Mouse (Mus musculus) left cerebral cortex, adult 9 months (tissue): ENCODE measurements around the gene Atp5d.

Source experiments
- DNase-seq, 2 experiments: peaks; one replicate each; pipeline ENCODE4 v3.0.0; 2022; ENCODE audit warnings: low spot score in 2 of 2

The Atp5d gene

GRCm38 (mm10) chr10:80141243-80141642 lies 2.8 kb downstream of the Atp5d start:
- peak; percentile 96 to 97 for DNase-seq

- DNase-seq, result peak; percentile 91 to 96
Measured at GRCm38 (mm10) chr10:80141786-80142529, 3.5 kb downstream of the Atp5d start.

DNA sequence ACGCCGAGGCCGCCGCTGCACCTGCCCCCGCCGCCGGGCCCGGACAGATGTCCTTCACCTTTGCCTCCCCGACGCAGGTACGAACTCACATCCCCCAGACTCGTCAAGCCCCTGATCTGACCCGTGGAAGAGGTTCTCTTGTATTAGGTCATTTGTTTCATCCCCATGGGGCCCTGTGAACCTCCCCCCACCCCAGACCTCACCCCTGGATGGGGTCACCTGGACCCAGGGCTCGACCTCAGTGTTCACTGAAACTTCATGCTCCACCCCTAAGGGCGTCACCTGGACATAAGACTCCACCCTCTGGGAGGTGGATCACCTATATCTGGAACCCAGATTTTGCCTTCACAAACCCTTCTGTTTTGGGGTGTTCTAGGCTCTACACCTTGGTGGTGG lies 4.1 kb downstream of the Atp5d start:
- peak in 1 of 2 experiments; percentile 54 for DNase-seq

- no peak for DNase-seq
Measured at GRCm38 (mm10) chr10:80143664-80144063, 5.2 kb downstream of the Atp5d start.

- no peak for DNase-seq
Measured at GRCm38 (mm10) chr10:80144159-80144558, 5.7 kb downstream of the Atp5d start.

GRCm38 (mm10) chr10:80144864-80145838 lies 6.7 kb downstream of the Atp5d start:
- DNase-seq, result peak in 1 of 2 experiments; percentile 80

GRCm38 (mm10) chr10:80145896-80146295 lies 7.5 kb downstream of the Atp5d start:
- no peak for DNase-seq

- no peak for DNase-seq
Measured at GRCm38 (mm10) chr10:80146568-80147011, 8.2 kb downstream of the Atp5d start.

- DNase-seq, result no peak
Measured at GRCm38 (mm10) chr10:80147146-80147718, 8.8 kb downstream of the Atp5d start.

DNA sequence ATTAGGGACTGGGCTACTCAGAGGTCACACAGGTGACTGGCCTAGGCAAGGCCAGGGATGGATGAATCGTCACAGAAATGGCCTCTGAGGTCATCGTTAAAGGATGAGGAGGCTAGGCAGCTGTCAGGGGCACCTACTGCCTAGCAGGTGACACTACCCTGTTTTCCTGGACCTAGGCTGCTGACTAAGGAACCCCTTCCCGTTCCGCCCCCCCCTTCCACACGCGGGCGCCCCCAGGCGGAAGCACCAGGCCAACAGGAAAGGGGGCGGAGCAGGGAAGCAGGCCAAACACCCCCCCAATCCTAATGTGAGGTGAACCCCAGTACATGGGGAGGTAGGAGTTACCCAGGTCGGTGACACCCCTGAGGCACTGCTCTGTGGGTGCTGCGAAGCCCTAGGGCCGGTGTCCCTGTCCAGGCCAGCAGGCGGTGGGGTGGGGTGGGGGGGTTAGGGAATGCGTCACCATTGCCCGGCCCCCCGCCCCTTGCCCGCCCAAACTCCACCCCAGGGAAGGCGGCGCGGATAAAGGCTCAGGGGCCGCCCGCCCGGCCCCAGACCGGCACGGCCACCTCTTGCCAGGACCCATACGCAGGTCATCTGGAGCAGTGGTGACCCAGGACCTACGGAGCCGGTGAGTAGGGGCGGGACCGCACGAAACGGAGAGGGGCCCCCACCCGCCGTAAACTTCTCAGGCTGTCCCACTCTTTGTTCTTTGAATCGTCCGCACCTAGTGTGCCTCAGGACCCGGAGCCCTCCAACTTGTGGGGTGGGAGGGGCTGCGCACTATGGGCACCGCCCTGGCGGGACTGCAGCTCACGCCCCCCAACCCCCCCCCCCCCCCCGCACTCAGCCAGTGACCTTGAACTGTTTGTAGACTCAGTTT lies 9.5 kb downstream of the Atp5d start, which contains the start of gene Midn:
TSS of gene Midn (plus strand) at position 554 of the 883 bp plus-strand sequence.
- DNase-seq, result peak in 1 of 2 experiments; percentile 76

- peak in 1 of 2 experiments; percentile 93 for DNase-seq
Measured at GRCm38 (mm10) chr10:80148610-80149290, 10.3 kb downstream of the Atp5d start.

DNA sequence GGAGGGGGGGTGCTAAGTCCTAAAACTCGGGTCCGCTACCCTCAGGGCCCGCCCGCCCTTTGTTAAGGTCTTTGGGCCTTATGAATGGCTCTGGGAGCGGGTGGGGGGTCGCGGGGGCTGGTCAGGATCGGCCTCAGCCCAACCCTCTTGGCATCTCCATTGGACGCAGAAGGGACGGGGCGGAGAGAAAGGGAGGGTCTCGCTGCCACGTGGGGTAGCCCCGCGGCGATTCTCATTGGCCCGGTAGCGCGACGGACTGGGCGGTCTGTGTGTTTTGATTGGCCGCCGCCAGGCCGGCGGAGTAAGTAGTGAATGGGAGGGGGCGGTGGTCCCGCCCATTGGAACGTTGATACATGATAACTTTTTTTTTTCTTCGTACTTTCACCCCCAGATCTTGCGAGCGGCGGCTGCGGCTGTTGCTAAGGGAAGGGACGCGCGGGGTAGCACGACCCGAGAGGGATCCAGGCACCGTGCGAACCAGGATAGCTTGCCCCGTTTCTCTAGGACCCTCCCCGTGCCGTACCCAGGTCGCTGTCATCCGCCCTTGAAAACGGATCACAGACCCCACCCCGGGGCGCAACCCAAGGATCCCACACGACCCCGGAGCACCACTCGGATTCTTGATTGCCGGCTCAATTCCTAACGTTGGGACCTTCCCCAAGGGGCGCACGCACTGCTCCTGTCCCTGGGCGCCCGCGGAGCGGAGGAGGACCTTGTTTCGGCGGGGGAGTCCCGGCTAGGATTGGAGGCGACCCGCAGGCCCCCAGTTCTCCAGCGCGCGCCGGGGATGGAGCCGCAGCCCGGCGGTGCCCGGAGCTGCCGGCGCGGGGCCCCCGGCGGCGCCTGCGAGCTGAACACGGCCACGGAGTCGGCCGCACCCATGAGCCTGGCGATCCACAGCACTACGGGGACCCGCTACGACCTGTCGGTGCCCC lies 11.1 kb downstream of the Atp5d start:
- peak; percentile 96 to 97 for DNase-seq

DNA sequence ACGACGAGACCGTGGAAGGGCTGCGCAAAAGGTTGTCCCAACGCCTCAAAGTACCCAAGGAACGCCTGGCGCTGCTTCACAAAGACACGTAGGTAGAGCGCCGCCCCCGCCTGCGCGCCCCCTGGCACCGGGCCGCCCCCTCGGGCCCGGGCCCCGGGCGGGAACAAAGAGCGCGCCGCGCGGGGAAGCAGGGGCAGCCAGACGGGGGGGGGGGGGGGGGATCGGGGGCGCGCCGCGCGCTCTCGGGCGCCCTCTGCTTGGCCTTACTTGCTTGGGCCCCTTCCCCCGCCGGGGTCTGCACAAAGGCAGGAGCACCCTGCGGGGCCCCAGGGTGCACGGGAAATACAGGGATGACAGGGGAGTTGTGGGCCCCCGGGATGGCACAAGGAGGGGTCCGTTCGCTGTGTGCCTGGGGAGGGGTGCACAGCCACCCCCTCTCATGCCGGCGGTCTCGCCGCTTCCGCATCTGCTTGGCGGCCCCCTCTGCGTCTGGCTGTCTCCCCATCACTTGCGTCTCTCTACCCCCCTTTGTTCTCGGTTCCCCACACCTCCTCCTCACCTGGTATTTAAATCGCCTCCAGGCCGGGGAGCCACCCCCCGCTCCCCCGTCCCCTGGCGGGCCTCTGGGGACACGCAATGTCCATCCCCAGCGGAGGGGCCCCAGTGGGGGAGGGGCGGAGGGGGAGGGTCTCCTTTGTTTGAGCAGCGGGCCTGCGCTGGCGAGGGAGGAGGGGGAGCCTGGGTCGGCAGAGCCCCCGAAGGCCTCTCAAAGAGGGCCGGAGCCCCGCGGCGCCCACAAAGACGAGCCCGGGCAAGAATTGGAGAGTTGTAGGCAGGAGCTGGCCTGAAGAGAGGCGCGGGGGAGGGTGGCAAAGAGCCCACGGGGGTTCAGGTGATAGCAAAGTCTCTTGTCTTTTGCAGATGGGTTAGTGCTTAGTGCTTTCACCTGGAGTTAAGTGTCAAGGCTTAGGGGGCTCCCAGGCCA lies 12.1 kb downstream of the Atp5d start:
- DNase-seq, result peak in 1 of 2 experiments; percentile 53

GRCm38 (mm10) chr10:80151211-80152034 lies 13.0 kb downstream of the Atp5d start:
- DNase-seq, result peak in 1 of 2 experiments; percentile 70

- peak in 1 of 2 experiments; percentile 37 for DNase-seq
Measured at GRCm38 (mm10) chr10:80152071-80152872, 13.8 kb downstream of the Atp5d start.

DNA sequence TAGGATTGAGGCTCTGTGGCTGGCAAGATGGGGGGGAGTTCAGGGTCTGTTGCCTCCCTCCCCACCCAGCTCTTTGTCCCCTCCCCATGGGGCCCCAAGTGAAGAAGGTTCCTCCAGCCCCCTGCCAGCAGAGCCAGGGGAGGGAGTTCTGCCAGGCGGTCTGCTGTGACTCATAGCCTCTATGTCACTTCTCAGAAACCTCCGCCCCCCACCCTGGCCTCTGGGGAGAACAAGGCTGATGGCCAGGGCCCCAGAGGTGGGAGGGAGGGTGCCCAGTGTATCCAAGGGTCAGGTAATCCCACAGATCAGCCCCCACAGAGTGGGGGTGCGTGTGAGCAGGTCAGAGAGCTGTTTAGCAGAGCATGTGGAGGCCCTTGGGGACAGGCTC lies 14.4 kb downstream of the Atp5d start:
- no peak for DNase-seq
